Mouse (Mus musculus) spleen, postnatal 10 days (tissue): Measurements from ENCODE around the gene Mrpl48.
A peak's percentile ranks its signal among the peaks of the same experiment; 100 is the strongest.
"Not testable (repeated sequence)": the region's sequence is repeated elsewhere in the genome, so short reads cannot be mapped to it uniquely, and the experiment has no call there.

ENCODE experiments used
- DNase-seq, 2 experiments: peaks; one replicate each; pipeline ENCODE4 v3.0.0; 2021 to 2022; ENCODE audit warnings: low spot score in 2 of 2

Gene Mrpl48

DNA sequence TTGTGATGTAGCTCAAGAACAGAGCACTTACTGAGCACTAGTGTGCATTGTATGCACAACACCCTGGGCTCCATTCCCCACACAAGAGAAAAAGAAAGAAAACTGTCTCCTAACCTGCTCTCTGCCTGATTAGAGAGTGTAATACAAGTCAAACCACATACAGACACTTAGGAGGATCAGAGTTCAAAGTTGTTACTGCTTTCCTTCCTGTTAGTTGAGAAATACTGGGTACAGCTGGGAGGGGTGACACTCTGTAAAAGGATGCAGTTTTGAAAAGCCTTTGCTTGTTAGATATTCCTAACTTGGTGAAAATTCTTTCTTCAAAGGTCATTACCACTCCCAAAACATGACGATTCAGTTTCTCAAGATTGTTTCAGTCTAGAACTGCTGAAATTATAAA lies 18.3 kb downstream of the Mrpl48 start:
- DNase-seq: no peak

DNA sequence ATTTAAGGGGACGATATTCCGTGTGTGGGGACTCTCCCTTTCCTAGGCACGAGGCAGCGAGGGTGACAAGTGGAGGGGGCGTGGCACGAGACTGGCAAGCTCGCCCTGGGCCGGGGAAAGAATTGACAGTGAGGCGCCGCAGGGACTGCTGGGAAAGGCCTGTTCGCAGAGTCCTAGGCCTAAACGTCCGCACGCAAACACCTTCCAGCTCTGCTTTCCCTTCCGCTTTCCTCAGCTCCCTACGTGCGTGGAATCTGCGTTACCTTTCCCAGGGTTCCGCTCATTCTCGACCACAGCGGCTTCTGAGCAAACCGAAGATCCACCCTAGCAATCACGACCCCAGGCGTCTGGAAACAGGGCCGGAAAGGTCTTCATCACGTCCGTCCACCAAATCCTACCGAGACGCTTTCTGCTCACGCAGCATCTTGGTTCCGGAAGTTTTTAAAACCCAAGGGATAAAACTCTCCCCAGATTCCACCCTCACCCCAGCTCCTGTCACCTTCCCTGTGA lies 25.3 kb downstream of the Mrpl48 start:
- DNase-seq: peak; percentile 88 to 91

- DNase-seq: no peak
Observed at GRCm38 (mm10) chr7:100582235-100582634, 25.9 kb downstream of the Mrpl48 start.

DNA sequence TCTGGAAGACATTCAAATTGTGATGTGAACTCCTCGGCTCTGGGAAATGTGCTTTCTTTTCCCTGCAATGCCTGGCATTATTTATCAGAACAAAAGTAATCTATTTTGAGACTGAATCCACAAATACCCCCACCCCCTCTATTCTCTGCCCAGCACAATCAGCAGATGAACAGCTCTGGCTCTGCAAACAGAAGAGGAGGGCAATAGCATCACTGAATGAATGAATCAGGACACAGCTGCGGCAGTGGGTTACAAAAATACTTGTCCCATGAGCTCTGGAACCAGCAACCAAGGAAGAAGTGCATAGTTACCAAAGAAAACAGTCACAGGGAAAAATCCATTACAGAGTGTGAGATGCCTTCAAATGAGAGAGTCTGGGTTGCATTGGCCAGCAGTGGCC lies 29.3 kb downstream of the Mrpl48 start:
- DNase-seq: no peak

DNA sequence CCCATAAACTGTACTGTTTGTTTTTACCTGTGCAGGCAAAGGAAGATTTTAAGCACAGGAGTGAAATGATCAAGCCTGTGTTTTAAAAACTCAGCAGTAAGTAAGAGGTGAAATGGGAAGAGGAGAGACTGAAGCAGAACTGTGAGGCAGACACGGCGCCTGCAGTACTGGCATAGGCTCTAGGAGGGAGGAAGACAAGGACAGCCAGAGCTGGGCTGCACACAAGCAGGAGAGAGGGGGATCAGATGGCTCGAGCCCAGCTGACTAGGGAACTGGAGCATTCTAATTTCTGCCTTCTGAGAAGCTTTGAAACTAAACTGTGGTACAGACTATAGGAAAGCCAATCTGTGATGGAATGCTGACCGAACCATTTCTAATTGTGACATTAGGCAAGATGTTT lies 35.4 kb downstream of the Mrpl48 start:
- no peak for DNase-seq

- DNase-seq: no peak
Observed at GRCm38 (mm10) chr7:100572061-100572460, 36.0 kb downstream of the Mrpl48 start.

DNA sequence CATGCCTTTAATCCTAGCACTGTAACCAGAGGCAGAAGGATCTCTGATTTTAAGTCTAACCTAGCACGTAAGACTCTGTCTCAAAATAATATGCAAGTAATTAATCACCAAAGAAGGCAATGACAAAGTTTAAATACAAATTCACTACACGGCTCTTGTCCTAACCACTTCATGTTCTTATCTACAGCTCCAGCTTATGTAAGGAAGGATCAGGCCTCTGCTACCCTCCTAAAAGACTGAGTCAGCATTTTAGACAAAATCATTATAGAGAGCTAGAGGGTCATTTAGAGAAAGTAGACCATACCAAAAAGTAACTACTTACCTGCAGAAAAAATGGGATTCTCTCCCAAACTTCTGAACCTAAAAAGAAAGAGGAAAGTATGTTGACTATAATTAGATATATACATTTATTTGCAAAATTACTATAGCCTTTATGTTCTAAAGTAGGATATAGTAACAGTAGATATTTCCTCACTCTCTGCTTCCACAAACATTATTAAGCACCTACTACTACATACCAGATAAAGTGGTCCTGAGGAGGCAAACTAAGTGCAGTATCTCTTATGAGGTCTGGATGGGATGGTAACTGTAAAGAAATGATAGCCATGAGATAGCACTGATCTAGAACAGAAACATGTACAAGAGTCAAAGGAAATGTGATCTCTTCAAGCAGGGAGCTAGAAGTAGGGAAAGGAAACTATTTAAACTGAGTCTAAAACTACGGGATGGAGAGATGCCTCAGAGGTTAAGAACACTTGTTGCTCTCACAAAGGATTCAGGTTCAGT lies 37.0 kb downstream of the Mrpl48 start:
- DNase-seq: no peak

GRCm38 (mm10) chr7:100569907-100570306 lies 38.2 kb downstream of the Mrpl48 start:
- no peak for DNase-seq

DNA sequence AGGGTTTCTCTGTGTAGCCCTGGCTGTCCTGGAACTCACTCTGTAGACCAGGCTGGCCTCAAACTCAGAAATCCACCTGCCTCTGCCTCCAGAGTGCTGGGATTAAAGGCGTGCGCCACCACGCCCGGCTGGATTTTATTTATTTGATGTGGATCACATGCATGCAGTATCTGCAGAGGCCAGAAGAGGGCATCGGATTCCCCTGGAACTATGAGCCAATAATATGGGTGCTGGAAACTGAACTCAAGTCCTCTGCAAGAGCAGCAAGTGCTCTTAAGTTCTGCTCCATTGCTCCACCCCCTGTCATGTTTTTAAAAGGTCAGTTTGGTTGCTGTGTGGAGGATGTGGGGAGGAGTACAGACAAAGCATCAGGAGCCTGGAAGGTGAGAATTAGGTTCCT lies 40.9 kb downstream of the Mrpl48 start:
- DNase-seq: not testable (repeated sequence)

GRCm38 (mm10) chr7:100561861-100562587 lies 46.1 kb downstream of the Mrpl48 start:
- no peak for DNase-seq

- no peak for DNase-seq
Observed at GRCm38 (mm10) chr7:100559331-100559730, 48.8 kb downstream of the Mrpl48 start.

GRCm38 (mm10) chr7:100557241-100557640 lies 50.9 kb downstream of the Mrpl48 start:
- DNase-seq: no peak

GRCm38 (mm10) chr7:100555431-100555951 lies 52.6 kb downstream of the Mrpl48 start:
- DNase-seq: no peak

GRCm38 (mm10) chr7:100554939-100555338 lies 53.2 kb downstream of the Mrpl48 start:
- DNase-seq: no peak

- DNase-seq: peak in 1 of 2 experiments; percentile 20
Observed at GRCm38 (mm10) chr7:100550338-100551007, 57.6 kb downstream of the Mrpl48 start.

DNA sequence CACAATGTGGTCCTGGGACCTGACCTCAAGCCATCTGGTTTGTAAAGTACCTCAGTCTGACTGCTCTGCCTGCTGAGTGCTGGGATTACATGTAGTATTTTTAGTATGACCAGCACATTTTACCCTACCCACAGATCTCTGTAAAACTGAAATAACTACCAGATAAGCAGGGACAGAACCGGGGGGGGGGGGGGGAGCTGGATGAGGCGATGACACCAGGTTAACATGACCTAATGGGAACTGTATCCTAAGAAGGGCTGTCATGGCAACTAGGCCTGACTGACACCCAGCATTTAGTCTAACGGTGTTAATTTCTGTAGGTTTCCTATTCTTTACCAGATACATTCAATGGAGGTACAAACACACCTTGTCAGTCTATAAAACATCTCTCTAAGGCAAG lies 58.3 kb downstream of the Mrpl48 start:
- no peak for DNase-seq

DNA sequence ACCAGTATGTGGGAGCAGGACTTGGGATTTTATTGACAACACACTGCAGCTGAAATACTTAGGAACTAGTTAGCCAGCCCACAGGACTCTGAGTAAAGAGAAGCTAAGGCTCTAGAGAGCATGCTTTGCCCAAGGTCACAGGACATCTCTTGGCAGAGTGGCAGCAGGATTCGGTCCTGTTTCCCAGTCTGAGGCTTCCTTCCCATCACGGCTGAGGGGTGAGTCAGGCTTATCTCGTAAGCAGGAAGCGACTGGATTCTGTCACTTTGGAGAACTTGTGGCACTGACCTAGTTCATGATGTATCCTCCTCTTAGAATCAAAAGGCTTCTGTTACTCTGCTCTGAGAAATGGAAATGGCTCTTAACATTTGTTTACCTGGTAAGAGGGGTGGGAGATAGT lies 60.5 kb downstream of the Mrpl48 start:
- DNase-seq: no peak

DNA sequence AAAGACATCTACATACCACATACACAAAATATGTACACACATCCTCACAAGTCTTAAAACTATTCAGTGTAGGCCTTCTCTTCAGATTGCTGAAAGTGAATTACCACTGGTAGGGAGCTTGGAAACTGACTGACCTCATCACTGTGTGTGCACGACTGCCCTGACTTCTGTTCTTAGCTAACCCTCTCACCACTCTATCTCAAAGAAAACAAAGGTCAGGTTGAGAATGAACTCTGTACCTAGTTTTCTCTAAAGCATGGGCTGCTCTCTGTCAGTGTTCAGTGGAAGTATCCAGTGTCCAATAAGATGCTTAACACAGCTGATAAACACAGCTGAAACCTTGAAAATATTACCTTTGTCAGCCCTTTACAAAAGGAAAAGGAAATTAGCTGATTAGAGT lies 63.7 kb downstream of the Mrpl48 start:
- DNase-seq: no peak

GRCm38 (mm10) chr7:100539516-100539915 lies 68.6 kb downstream of the Mrpl48 start:
- DNase-seq: peak in 1 of 2 experiments; percentile 18

- no peak for DNase-seq
Observed at GRCm38 (mm10) chr7:100537519-100537902, 70.6 kb downstream of the Mrpl48 start.

DNA sequence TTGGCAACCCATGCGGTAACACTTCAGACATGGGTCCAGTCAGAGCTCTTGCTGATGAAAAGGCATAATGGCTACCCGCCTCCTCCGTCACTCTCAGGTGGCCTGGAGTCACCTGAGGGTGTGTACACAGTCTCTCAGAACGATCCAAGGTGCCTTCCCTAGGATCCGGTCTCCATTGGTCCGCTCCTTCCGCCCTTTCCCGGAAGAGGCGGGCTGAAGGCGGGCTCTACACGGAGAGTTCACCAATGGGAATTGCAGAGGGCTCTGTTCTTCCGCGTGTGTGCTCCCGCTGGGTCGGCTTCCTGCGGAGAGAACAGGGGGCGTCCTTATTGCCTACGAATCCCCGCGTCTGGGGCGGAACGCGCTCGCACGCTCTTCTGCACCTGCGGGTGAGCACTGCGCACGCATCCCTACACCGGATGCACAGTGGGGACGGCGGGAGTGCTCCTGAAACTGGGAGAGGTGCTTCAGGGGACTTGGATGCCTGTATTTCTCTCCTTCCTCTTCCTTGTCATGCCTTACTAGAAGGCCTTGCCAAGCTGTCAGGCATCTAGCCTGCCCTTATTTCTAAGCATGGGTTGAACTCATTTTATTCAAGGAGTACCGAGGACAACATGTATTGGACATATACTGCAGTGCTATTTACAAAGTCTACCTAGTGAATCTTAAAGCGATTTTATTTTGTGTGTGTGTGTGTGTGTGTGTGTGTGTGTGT lies 71.1 kb downstream of the Mrpl48 start, which contains the start of gene Coa4:
Gene Coa4, plus strand, starts transcription at position 268 of the 715 bp plus-strand sequence.
- DNase-seq: peak; percentile 73 to 88
